11 mouse cellular contexts compared by ENCODE assay signal in genomic region chr17:28905377-28905916, GRCm38 (mm10). TPM values are rescaled to one million over a fixed set of nuclear protein-coding genes. Genes with fewer than 3 reads are reported as not detected.
DNase-seq lines count a peak whose midpoint lies in the region; ATAC-seq and TF ChIP-seq lines count a peak whose summit lies in the region.
"Had no signal": no experiment of that assay in that cellular context is flagged by ENCODE, and none has a peak within 500 bp of the region (broad histone marks: within the 10 kb centered on the region; RNA-seq: fewer than 3 reads in every experiment).

No protein-coding gene starts in this region.

- ATAC-seq in hindbrain, embryonic 15.5 days (ENCODE audit: low FRiP score, low read depth), result peak; percentile 47
- ATAC-seq in neural tube, embryonic 15.5 days (ENCODE audit: low FRiP score), result peak; percentile 22; the same call in 1 of the 2 replicates

- peaks cover 23% of the 10 kb centered on the region for H3K4me1 ChIP-seq in hindbrain, embryonic 15.5 days (replicated peaks)
- peaks cover 23% of the 10 kb centered on the region for H3K4me1 ChIP-seq in neural tube, embryonic 15.5 days

- H3K27ac ChIP-seq in hindbrain, embryonic 15.5 days (replicated peaks), result peak overlapping the region; percentile 79
- peak overlapping the region; percentile 84 for H3K27ac ChIP-seq in neural tube, embryonic 15.5 days (replicated peaks)

- TF ChIP-seq POLR2A in brain, embryonic 14.5 days (IDR thresholded peaks at IDR 0.05; ENCODE audit: borderline replicate concordance, extremely low read depth, insufficient read depth, insufficient read length, poor library complexity, severe bottlenecking), result no peak

- peak; percentile 24 for DNase-seq in right cerebral cortex, adult 18-20 months
- no peak for DNase-seq in right cerebral cortex, postnatal 25 days
- DNase-seq in brain, embryonic 14.5 days (ENCODE audit: low read depth), result peak; percentile 12
- no peak for DNase-seq in kidney, adult 18-20 months
- no peak for DNase-seq in left cerebral cortex, adult 8-10 months (ENCODE audit: low spot score in 2 of 2)

- H3K4me2 ChIP-seq in hindbrain, embryonic 15.5 days, result peak overlapping the region; percentile 2; the same call in 1 of the 2 replicates
- peak overlapping the region; percentile 29 for H3K4me2 ChIP-seq in neural tube, embryonic 15.5 days

- H3K27me3 ChIP-seq in hindbrain, embryonic 15.5 days, result peaks cover 7% of the 10 kb centered on the region; the same call in 1 of the 2 replicates
- peaks cover 16% of the 10 kb centered on the region; the same call in 1 of the 2 replicates for H3K27me3 ChIP-seq in neural tube, embryonic 15.5 days (replicated peaks)

- H3K4me3 ChIP-seq in hindbrain, embryonic 15.5 days, result no peak overlapping the region
- H3K4me3 ChIP-seq in neural tube, embryonic 15.5 days (replicated peaks), result no peak overlapping the region

- H3K36me3 ChIP-seq in hindbrain, embryonic 15.5 days, result no peaks in the 10 kb centered on the region
- no peaks in the 10 kb centered on the region for H3K36me3 ChIP-seq in neural tube, embryonic 15.5 days

- peak overlapping the region; percentile 19 for H3K9ac ChIP-seq in hindbrain, embryonic 15.5 days
- 0 out of 2 replicates have a peak overlapping the region, but pooled peaks have one; percentile 10 for H3K9ac ChIP-seq in neural tube, embryonic 15.5 days (replicated peaks)

- no peak for TF ChIP-seq CTCF in brain, embryonic 14.5 days (IDR thresholded peaks at IDR 0.05; ENCODE audit: borderline replicate concordance, extremely low read depth, insufficient read depth, insufficient read length)

- H3K9me3 ChIP-seq in hindbrain, embryonic 15.5 days, result no peaks in the 10 kb centered on the region
- no peaks in the 10 kb centered on the region for H3K9me3 ChIP-seq in neural tube, embryonic 15.5 days (replicated peaks)

- WGBS in hindbrain, embryonic 15.5 days, result 70% methylated on average over 13 of the region's 13 CpGs
- 71% methylated on average over 13 of the region's 13 CpGs for WGBS in neural tube, embryonic 15.5 days

RNA-seq across cellular contexts. Expression of gene 4930539E08Rik, which starts 9.7 kb away (rescaled TPM):
- polyA plus RNA-seq in brain, embryonic 14.5 days (2012; rRNA removed), result 0.69 and 0.98 TPM in 2 replicates
- 1.3 and 1.9 TPM in 2 replicates for polyA plus RNA-seq in hindbrain, embryonic 15.5 days (2015; fragmentation: Nextera tagmentation; extraction: Ambion mirVana)
- polyA plus RNA-seq in neural tube, embryonic 15.5 days (2015; fragmentation: Nextera tagmentation; extraction: Ambion mirVana), result 1.1 and 1.6 TPM in 2 replicates
- total RNA-seq in left cerebral cortex, adult 8-10 months (2022), result 10 to 100 TPM; 10.5 to 12.1 (median 10.8) TPM

RNA-seq across cellular contexts. Expression of gene Pxt1, which starts 38.2 kb away (rescaled TPM):
- not detected in 2 replicates for polyA plus RNA-seq in brain, embryonic 14.5 days (2012; rRNA removed)
- polyA plus RNA-seq in hindbrain, embryonic 15.5 days (2015; fragmentation: Nextera tagmentation; extraction: Ambion mirVana), result not detected in 2 replicates
- 0.24 TPM in 1 of 2 replicates, not detected in the other for polyA plus RNA-seq in neural tube, embryonic 15.5 days (2015; fragmentation: Nextera tagmentation; extraction: Ambion mirVana)
- total RNA-seq in left cerebral cortex, adult 8-10 months (2022), result not detected
- total RNA-seq: hematopoietic stem cell, adult 5-6 weeks; layer of hippocampus, postnatal 36 days had no signal
- polyA plus RNA-seq: embryonic facial prominence, embryonic 14.5 days had no signal

RNA-seq across cellular contexts. Expression of gene Kctd20, which starts 46.3 kb away (rescaled TPM):
- polyA plus RNA-seq in brain, embryonic 14.5 days (2012; rRNA removed), result 73.1 and 75.8 TPM in 2 replicates
- polyA plus RNA-seq in hindbrain, embryonic 15.5 days (2015; fragmentation: Nextera tagmentation; extraction: Ambion mirVana), result 84.7 and 85.0 TPM in 2 replicates
- polyA plus RNA-seq in neural tube, embryonic 15.5 days (2015; fragmentation: Nextera tagmentation; extraction: Ambion mirVana), result 78.9 and 81.3 TPM in 2 replicates
- total RNA-seq in left cerebral cortex, adult 8-10 months (2022), result 10 to 100 TPM; 57.5 to 72.8 (median 64.2) TPM

RNA-seq across cellular contexts. Expression of gene Pnpla1, which starts 47.2 kb away (rescaled TPM):
- polyA plus RNA-seq in brain, embryonic 14.5 days (2012; rRNA removed), result 0.23 TPM in 1 of 2 replicates, not detected in the other
- 0.04 TPM in 1 of 2 replicates, not detected in the other for polyA plus RNA-seq in hindbrain, embryonic 15.5 days (2015; fragmentation: Nextera tagmentation; extraction: Ambion mirVana)
- polyA plus RNA-seq in neural tube, embryonic 15.5 days (2015; fragmentation: Nextera tagmentation; extraction: Ambion mirVana), result 0.06 and 0.15 TPM in 2 replicates
- 1 to 10 TPM in 3 of 4 experiments, under 1 TPM in 1; 0.91 to 1.4 (median 1.1) TPM for total RNA-seq in left cerebral cortex, adult 8-10 months (2022)
- polyA plus RNA-seq: lung, embryonic 16.5 days had no signal

Comparison
In these comparisons a context has a peak if more than half of its experiments do, and no peak if none do; other contexts are left out.
1. DNase-seq: peak in right cerebral cortex, adult 18-20 months (single experiment) and brain, embryonic 14.5 days (single experiment); none in right cerebral cortex, postnatal 25 days (single experiment), kidney, adult 18-20 months (single experiment) and left cerebral cortex, adult 8-10 months (0 of 2).